Mouse (Mus musculus): ENCODE results near the gene Olfr8.
"Not testable (repeated sequence)": the region's sequence is repeated elsewhere in the genome, so short reads cannot be mapped to it uniquely, and the experiment has no call there.

Gene Olfr8

GRCm38 (mm10) chr10:78950336-78950735 is at the start of gene Olfr8:
Gene Olfr8, plus strand, starts transcription at chr10:78950636.
- DNase-seq (ENCODE audit: low spot score in 2 of 2) = not testable (repeated sequence)

- DNase-seq (ENCODE audit: low spot score in 2 of 2) = not testable (repeated sequence)
Observed at GRCm38 (mm10) chr10:78912871-78913270, 37.6 kb upstream of the Olfr8 start, which contains the start of gene Olfr1354. Gene Olfr1354, plus strand, starts transcription at chr10:78913171.

GRCm38 (mm10) chr10:78963009-78963408 is 12.6 kb downstream of the Olfr8 start, which contains the start of gene Olfr1353:
Gene Olfr1353, plus strand, starts transcription at chr10:78963309.
- DNase-seq (ENCODE audit: low spot score in 2 of 2) = not testable (repeated sequence)

- no peak for DNase-seq (ENCODE audit: low spot score in 2 of 2)
Observed at GRCm38 (mm10) chr10:78980750-78981149, 30.3 kb downstream of the Olfr8 start, which contains the start of gene Olfr1352. Gene Olfr1352, plus strand, starts transcription at chr10:78981050.
